10 mouse cellular contexts compared by ENCODE assay signal in the genomic region with DNA sequence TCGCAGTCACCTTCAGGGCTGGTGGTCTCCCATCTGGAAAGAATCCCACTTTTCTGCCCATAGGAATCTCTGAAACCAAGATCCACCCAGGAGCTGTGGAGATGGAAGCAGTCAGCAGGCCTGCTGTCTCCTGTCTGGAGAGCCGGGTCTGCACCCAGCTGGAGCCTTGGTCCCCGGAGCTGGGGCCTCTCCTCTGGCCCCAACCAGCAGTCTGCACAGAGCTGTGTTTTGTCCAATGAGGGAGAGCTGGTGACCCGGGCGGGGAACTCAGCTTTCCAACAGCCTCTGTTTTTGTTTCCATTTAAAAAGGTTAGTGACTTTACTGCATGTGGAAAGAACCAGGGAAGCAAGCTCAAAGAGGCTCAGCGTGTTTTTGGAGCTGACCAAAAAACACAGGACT. TPM values are rescaled to one million over a fixed set of nuclear protein-coding genes. Genes with fewer than 3 reads are reported as not detected.
DNase-seq lines count a peak whose midpoint lies in the region; ATAC-seq lines count a peak whose summit lies in the region.
"Had no signal": no experiment of that assay in that cellular context is flagged by ENCODE, and none has a peak within 500 bp of the region (broad histone marks: within the 10 kb centered on the region; RNA-seq: fewer than 3 reads in every experiment).

No protein-coding gene starts in this region.

- no peak overlapping the region for H3K9ac ChIP-seq in lung, embryonic 15.5 days
- no peak overlapping the region for H3K9ac ChIP-seq in limb, embryonic 15.5 days

- no peaks in the 10 kb centered on the region for H3K36me3 ChIP-seq in lung, embryonic 15.5 days
- peaks cover 6% of the 10 kb centered on the region; the same call in 1 of the 2 replicates for H3K36me3 ChIP-seq in heart, embryonic 10.5 days
- no peaks in the 10 kb centered on the region for H3K36me3 ChIP-seq in limb, embryonic 15.5 days

- H3K4me1 ChIP-seq in lung, embryonic 15.5 days: peaks cover 14% of the 10 kb centered on the region; the same call in 1 of the 2 replicates
- peaks cover 48% of the 10 kb centered on the region for H3K4me1 ChIP-seq in heart, embryonic 10.5 days
- H3K4me1 ChIP-seq in limb, embryonic 15.5 days: peaks cover 27% of the 10 kb centered on the region

- H3K4me3 ChIP-seq in lung, embryonic 15.5 days: no peak overlapping the region
- H3K4me3 ChIP-seq in heart, embryonic 10.5 days: no peak overlapping the region
- H3K4me3 ChIP-seq in limb, embryonic 15.5 days: no peak overlapping the region

- H3K9me3 ChIP-seq in lung, embryonic 15.5 days: no peaks in the 10 kb centered on the region
- no peaks in the 10 kb centered on the region for H3K9me3 ChIP-seq in heart, embryonic 10.5 days
- H3K9me3 ChIP-seq in limb, embryonic 15.5 days: no peaks in the 10 kb centered on the region

- 36% methylated on average over 6 of the region's 6 CpGs for WGBS in lung, embryonic 15.5 days
- 44% methylated on average over 6 of the region's 6 CpGs for WGBS in heart, embryonic 10.5 days
- 39% methylated on average over 6 of the region's 6 CpGs for WGBS in limb, embryonic 15.5 days

- H3K4me2 ChIP-seq in lung, embryonic 15.5 days: no peak overlapping the region
- H3K4me2 ChIP-seq in limb, embryonic 15.5 days: 0 out of 2 replicates have a peak overlapping the region, but pooled peaks have one; percentile 3

- ATAC-seq in lung, embryonic 15.5 days (ENCODE audit: borderline replicate concordance, extremely low read depth, low FRiP score, low TSS enrichment): peak; percentile 69
- ATAC-seq in limb, embryonic 15.5 days (ENCODE audit: insufficient number of reproducible peaks, low FRiP score, low TSS enrichment, low read depth): peak; percentile 77; the same call in 1 of the 2 replicates

- no peak for DNase-seq in lung, postnatal 14 days
- DNase-seq in heart, embryonic 10.5 days (ENCODE audit: low spot score): no peak
- DNase-seq in heart, postnatal 4 days: peak; percentile 52
- DNase-seq in c-Kit-positive CD71-positive TER-119-positive erythroid progenitor cells, embryonic 14.5 days (ENCODE audit: low spot score): no peak
- DNase-seq in adrenal gland, adult 8-10 months: no peak
- DNase-seq: gastrocnemius, postnatal 10 days; liver; thymus, adult 2 months had no signal

- H3K27ac ChIP-seq in lung, embryonic 15.5 days: 0 out of 2 replicates have a peak overlapping the region, but pooled peaks have one; percentile 24
- peak overlapping the region; percentile 78 for H3K27ac ChIP-seq in heart, embryonic 10.5 days
- H3K27ac ChIP-seq in limb, embryonic 15.5 days: peak overlapping the region; percentile 82

- no peaks in the 10 kb centered on the region for H3K27me3 ChIP-seq in lung, embryonic 15.5 days
- H3K27me3 ChIP-seq in heart, embryonic 10.5 days (ENCODE audit: insufficient read depth, poor library complexity, severe bottlenecking): no peaks in the 10 kb centered on the region
- H3K27me3 ChIP-seq in limb, embryonic 15.5 days: no peaks in the 10 kb centered on the region

RNA-seq across cellular contexts. Expression of gene Thsd4, which starts 11.0 kb away (rescaled TPM):
- 9.6 and 10.0 TPM in 2 replicates for polyA plus RNA-seq in lung, embryonic 15.5 days (2015; fragmentation: Nextera tagmentation; extraction: Ambion mirVana)
- polyA plus RNA-seq in heart, embryonic 10.5 days (2016; fragmentation: Nextera tagmentation; extraction: Ambion mirVana): 19.5 and 24.2 TPM in 2 replicates
- 10 to 100 TPM; 21.7 to 24.1 TPM for total RNA-seq in heart, postnatal 4 days (2021)
- 27.9 and 31.6 TPM in 2 replicates for polyA plus RNA-seq in limb, embryonic 15.5 days (2015; fragmentation: Nextera tagmentation; extraction: Ambion mirVana)
- 1 to 10 TPM; 4.2 to 8.1 (median 6.3) TPM for total RNA-seq in adrenal gland, adult 8-10 months (2022)

Comparison
In these comparisons a context has a peak if more than half of its experiments do, and no peak if none do; other contexts are left out.
1. H3K27ac ChIP-seq: peak in every context shown above with its lines; median percentile 82 in limb, embryonic 15.5 days; 78 in heart, embryonic 10.5 days; 24 in lung, embryonic 15.5 days.